Mouse (Mus musculus): ENCODE measurements at regions not wholly inside any gene's neighbourhood (a gene's known extent, or its start where the extent isn't known, plus 50 kb on each side); places are given as distances from the start of the nearest gene placed in this dataset.

DNA sequence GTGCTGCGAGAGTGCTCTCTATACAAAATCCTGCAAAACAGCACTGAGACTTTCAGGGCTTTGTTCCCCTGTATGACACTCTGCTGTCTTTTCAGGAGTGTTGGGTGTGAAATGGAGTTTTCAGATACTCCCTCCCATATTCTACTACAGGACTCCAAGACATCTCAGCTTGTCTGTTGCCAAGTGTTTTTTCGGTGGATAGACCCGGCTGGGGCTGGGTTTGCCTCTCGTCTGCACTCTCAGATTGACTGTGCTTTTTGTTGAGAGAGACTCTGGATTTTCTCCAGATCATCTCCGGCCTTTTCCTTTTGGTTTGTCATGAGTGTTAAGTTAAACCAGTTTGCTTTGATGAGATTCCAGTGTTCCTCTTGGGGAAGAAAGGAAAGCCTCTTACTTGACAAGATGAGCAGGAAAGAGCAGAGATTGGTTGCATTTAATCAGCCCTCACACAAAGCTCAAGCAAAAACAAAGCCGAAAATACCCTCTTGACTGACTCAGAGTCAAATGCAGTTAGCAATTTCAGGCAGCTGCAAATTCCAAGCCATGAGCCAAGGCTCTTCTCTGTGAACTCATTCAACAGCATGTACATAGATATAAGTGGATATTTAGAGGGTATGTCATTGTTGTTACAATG is 219.3 kb upstream of the Veph1 start:
- no peak for DNase-seq

DNA sequence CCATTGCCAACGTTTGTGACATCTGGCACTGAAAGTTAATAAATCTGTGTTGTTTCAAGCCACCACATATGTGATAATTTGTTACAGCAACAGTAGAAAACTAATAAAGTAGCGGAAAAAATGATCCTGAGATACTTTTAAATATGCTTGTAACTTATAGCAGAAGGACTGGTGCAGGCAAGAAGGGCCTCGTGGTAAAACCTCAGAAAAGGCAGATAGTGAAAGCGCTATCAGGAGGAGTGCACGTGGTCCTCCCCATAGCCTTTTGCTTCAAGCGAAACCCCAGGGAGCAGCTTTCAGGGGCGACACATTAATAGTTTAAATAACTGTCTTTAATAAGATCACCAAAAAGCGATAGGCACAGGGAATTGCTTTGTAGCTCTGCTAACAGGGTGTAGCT is 217.9 kb upstream of the Veph1 start:
- DNase-seq: no peak

DNA sequence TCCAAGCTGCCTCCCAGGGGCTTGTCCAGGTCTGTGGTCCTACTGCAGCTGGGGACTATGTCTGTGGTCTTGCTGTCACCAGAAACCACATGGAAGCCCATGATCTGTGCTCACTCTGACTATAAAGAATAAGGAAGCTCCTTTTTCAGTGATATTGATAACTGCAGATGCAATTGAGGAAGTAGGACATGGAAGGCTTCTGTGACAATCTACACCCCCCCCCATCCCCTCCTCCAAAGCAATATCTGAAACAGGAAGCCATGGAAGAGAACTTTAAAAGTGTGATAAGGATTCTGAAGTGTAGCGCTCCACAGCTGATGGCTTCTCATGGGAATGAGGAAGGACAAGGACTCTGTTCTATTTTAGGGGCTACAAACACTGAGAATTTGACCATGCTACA is 215.8 kb upstream of the Veph1 start:
- DNase-seq: no peak

DNA sequence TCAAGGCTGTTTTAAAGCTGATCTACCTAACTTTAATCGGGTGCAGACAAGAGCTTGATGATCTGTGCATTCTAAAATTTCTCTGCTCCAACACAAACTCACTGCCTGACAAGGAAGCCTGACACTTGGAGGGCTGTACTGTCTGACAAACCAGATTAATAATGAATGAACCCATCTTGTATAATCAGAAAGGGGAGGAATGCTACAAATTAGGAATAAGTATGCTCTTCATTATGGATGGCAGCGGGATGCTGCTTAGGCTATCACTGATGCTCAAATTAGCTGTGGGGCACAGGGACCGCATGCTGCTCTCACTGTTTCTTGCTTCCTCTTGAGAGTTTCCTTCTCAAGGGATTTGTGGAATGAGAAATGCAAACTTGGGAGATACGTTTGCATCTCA is 213.8 kb upstream of the Veph1 start:
- no peak for DNase-seq

DNA sequence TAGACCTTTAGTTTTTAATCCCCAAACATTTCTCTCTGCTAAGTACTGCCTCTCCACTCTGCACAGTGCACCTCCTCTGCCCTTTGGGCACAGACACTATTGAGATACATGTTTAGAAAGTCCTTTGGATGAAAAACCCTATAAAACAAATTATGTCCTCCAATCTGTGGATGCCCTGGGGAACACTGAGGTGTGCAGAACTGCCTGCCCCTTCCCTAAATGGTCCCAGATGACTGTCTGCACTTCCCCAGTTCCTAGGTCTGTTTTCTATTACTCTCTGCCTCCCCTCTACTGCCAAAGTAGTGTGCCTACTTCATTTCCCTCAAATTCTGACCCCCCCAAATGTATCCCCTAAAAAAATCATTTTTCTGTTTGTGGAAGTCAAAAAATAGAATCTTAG is 209.5 kb upstream of the Veph1 start:
- DNase-seq: no peak

DNA sequence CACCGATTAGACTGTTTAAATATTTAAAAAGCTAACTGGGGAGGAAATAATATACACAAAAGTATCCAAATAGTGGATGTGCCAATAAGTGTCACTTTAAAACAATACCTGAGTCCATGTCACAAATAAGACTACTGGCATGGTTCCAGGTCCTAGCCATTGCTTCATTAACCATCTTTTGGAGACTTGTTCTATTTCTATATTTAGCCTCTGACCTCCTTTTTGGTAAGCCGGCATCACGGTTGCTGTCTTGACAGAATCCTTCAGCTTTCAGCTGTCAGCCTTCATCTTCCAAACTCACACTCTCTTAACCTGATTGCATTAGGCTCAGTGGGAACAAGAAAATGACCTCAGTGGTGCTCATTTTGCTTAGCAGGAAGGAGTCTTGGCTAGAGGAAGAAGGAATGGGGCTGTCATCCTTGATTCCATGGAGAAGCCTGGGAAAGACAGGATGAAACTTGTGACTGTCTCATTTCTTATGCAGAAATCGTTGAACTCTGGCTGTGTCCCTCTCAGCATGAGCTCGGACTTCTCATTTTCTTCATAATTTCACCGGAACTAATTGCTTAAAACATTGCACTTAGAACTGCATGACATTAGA is 208.9 kb upstream of the Veph1 start:
- no peak for DNase-seq

DNA sequence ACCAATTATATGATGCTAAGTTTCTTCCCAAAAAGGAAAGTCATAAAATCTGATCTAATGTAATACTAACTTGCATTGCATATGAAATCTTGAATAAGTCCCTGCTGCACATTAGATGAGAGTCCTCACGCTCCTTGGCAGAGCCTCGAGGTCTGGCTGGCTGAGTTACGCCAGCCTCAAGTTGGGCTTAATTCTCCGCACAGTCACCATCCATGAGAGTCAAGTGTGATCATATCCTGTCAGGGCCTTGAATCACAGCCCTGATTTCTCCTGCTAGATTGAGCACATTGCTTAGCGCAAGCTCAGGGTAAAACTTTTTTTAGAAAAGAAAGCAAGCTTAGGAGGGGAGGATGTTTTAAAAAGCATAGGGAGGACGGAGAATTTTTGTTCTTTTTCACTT is 208.1 kb upstream of the Veph1 start:
- no peak for DNase-seq

DNA sequence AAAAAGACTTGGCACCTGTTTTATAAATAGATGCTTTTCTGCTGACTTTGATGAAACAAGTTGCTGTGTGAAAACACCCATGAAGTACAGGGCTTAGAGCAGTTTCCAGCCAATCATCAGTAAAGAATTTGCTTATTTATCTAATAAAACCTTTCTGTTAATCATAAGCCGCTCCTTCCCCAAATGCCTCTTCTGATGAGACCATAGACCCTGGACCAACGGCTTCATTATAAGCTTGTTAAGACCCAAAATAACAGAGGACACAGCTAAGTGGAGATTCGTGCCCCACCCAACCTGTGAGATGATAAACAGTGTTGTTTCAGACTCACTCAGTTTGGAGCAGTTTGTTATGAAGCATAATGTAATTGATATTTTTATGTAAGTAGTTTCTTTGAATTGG is 207.0 kb upstream of the Veph1 start:
- no peak for DNase-seq

DNA sequence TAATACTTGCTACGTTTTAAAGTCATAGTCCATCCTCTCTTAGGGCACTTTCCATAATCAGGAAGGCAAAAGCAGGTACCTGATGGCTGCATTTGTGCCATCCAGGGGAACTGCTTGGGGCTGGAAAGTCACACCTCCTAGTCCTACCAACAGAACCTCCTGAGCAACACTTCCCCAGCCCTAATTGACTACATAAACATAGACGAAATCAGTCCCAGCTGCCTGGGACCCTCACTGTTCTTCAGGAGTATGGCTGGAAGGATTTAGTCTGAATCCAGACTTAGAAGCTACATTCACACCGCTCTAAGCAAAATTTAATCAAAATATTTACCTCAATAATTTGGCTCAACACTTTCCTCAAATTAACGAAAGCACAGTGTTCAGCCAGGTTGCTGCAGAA is 205.2 kb upstream of the Veph1 start:
- no peak for DNase-seq

DNA sequence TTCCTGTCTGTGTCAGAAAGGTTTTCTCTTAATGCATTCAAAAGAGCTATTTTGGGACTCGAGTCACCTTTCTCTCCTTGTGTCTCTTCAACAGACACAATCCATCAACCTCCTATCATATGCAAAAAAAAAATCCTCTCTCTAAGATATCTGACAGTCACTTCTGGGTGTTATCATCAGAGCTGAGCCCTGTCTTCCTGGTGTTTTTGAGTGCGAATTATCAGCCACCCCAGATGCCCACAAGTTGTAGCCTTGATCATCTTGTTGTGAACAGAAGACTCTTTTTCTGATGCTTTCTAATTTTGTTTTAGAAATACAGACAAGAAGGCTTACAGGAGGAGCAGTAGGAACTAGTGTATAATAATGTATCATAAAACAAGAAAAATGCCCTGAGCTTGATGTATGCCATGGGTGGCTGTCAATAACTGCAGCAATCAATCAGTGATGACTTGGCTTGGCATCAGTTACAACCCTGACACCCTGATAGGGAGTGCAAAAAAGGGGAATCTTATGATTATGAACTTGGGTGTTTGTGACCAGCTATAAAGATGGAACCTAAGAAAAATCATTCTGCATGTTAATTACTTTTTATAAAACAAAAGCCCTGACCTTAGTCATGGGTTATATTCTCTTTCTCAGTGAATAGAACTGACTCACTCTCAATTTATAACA is 197.9 kb upstream of the Veph1 start:
- no peak for DNase-seq

DNA sequence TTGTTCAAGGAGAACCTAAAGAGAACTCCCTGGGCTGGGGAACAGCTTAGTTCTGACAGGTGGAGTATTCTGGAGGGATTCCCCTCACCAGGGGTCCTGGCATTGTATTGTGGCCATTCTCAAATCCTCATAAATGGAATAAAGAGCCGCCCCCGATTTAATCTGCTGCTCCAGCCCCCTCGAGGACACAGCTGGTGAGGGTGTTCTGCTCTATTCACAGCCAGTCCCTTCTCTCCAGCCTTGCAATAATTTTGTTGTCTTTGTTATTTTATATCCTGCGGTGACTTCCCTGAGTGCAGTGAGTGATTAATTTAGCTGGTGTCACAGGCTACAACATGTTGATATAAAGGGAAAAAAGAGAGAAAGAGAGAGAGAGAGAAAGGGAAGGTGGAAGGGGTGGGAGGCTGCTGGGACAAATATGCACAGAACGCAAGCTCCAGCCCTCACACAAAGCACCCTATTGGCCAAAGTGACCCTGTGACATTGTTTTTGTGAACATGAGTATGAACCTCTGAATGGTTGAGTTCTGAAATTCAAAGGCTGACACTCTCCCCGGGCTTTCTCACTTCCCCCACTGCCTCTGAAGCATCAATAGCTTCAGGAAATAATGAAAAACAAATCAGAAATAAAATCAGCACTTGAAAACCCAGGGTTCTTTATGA is 194.2 kb upstream of the Veph1 start:
- DNase-seq: no peak

DNA sequence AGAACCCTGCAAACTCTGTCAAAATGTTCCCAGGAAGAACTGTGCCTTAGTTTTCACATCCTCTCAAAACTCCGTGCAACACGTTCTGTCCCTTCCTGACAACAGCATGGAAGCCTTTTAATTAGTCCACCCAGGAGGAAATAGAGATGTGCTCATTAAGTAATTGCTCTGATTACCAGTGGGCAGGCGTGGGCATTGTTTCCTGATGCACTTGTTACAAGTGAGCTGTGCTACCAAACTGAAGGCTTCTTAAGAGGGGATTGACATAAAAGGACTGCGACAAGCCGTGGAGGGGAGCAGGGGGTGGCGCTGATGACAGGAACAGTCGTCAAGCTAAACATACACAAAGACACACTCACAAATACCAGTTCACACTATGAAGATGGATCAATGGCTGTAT is 192.1 kb upstream of the Veph1 start:
- no peak for DNase-seq

DNA sequence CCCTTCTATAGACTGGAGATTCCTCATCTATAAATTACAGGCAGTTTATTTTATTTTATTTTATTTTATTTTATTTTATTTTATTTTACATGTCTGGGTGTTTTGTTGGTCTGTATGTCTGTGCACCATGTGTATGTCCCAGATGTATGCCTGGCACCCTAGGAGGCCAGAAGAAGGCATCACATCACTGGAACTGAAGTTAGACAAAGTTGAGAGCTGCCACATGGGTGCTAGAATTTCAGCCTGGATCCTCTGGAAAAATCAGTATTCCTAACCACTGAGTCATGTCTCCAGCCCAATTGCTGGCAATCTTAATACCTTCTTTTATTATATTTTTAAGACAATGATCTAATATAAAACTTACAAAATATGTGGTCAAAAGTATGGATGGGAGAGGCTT is 190.0 kb upstream of the Veph1 start:
- no peak for DNase-seq

DNA sequence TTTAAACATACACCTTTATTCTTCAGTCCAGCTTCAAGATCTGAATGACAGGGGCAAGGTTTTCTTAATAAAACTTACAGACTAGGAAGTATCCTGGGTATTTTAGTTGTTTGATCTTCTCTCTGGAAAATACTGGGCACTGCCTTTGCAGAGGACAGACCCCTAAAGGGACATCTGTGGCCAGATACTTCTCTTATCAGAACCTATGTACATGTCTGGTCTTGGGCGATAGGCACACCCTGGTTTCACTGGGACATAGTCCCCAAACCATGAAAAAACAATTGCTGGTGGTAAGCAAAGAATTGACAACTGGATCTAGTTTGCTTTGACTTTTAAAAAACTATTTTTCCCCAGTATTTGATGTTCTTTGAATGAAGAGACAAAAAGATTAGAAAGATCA is 189.5 kb upstream of the Veph1 start:
- no peak for DNase-seq

DNA sequence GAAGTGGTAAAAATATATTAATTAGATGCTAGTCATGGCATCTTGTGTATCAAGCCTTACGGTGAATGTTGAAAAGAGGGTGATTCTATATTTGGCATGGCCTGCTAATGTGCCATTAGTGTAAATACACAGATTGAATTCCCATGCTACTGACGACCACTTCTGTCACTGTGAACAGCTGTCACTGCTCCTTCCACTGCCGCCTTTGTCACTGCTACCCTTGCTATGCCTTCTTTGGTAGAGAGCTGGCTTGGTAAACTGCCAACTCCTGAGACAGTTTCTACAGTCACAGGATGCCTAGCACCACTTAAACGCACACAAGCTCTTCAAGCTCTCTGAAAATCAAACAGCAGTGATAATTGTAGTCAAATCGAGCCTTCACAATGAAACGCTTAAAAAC is 184.1 kb upstream of the Veph1 start:
- DNase-seq: peak; percentile 8

DNA sequence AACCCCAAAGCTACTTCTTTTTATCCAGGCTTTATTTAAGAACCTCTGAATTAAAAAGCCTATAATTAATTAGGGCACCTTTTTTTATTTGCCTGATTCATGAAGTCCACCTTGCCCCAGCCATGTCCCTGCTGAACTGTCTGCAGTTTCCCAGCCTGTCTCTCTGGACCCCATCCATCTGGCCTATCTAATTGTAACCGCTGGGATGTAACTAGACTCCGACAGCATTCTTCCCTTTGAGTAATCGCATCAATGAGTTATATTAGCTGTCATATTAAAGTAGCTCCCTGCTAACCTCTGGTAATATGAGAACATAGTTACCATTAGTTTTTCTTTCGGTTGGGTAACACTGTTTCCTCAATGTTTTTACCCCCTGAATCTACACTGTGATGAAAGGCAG is 182.6 kb upstream of the Veph1 start:
- no peak for DNase-seq

DNA sequence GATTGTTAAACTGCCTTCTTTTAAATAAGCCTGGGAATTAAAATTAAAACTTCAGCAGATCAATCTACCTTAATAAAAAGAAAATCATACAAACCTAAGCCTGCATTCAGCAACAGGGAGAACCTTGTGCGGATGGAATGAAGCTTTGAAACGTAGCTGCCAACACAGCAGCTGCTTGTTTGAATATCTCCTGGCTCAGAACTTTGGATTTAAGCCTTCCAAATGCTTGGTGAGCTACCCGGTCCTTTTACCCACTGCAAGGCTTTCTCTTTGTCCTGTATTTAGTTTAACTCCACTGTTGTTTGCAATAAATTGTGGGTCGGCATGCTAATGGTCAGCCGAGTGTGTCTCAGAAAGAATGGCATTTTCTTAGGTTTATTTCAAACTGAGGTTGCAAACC is 169.7 kb upstream of the Veph1 start:
- peak; percentile 17 for DNase-seq

DNA sequence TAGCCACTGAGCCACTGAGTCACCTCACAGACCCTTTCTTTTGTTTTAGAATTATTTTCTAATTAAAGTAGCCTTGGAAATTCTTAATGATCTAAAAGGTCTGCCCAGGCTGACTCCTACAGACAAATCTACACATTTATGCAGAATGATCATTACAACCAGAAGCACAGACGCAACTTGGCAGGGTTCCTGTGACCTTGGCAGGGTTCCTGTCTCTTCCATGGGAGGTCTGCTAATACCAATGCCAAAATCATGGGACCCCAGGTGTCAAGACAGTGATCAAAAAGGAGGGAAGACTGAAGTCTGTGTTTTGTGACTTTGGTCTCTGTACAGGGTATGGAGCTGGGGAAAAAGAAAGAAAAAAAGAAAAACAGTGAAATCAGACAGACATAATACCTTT is 168.7 kb upstream of the Veph1 start:
- no peak for DNase-seq

DNA sequence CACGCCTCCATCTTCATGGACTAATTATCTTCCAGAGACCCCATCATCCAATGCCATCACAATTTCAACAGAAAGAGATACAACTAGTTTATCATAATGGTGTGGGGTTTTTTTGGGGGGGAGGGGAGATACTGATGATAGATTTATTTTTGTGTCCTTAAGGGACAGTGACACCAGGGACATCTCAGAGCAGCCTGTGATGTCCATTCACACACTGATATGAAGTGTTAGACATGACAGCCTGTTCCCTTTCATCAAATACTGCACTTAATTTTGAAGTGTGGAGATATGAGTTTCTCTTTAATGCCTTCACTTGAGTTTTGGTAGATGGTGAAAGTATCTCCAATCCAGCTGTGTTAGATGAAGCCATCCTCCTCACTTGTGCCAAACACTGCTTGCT is 165.7 kb upstream of the Veph1 start:
- no peak for DNase-seq

DNA sequence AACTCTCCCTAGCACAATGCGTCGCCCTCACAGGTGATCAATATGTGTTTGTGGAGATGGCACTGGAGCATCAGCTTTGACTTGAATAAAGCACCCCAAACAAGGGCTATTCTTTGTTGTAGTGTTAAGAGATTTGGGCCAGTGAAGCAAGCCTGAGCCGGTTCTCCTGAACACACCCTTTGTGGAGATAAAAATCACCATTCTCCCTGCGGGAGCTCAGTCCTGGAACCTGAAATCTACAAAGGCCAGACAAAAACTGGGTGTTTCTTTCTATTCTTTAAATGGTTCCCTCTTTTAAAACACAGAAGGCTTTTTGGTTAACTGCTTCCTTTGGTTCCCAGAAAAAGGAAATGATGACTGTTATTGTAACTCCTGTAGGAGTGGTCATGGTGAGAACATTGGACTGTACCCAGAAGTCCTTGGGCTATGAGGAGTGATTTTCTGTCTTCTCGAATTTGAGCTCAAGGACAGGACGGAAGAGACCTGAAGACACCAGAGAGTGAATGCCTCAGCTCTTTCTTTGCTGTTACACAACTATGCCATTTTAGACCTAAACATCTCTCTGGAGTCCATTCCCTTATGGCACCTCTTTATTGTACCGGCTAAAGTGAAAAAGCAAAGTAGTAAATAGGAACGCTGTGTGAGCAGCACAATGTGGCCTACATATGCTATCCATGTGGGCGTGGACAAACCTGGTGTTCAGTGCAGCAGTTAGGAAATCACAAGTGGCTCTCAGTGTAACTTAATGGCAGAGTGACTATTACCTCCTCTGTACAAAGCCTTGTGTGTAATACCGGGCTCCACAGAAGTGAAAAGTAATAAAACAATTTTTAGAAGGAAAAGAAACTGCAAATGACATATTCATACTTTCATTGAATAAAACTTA is 149.9 kb upstream of the Veph1 start:
- no peak for DNase-seq

DNA sequence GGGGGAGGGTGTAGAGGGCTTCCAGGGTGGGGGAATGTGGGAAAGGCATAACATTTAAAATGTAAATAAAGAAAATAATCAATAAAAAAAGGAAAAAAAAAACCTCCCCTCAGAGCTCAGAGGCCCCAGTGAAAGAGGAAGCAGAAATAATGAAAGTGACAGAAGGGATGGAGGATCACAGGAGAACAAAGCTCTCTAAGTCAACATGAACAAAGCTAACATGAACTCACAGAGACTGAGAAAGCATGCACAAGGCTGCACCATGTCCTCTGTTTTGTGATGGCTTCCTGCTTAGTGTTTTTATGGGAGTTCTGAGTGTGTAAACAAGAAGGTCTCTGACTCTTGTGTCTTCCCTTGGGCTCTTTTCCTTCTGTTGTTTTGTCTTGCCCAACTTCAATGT is 136.6 kb upstream of the Veph1 start:
- DNase-seq: no peak

DNA sequence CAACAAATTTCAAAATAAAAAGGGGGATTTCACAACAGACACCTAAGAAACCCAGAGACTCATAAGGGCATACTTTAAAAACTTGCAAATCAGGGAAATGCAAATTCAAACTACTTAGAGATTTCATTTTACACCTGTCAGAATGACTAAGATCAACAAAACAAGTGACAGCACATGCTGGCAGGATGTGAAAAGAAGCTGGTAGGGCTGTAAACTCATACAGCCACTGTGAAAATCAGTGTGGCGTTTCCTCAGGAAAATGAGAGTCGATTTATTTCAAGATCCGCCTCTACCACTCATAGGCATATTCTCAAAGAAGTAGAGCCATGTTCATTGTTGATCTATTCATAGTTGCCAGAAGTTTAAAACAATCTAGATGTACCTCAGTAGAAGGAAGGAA is 133.6 kb upstream of the Veph1 start:
- no peak for DNase-seq

DNA sequence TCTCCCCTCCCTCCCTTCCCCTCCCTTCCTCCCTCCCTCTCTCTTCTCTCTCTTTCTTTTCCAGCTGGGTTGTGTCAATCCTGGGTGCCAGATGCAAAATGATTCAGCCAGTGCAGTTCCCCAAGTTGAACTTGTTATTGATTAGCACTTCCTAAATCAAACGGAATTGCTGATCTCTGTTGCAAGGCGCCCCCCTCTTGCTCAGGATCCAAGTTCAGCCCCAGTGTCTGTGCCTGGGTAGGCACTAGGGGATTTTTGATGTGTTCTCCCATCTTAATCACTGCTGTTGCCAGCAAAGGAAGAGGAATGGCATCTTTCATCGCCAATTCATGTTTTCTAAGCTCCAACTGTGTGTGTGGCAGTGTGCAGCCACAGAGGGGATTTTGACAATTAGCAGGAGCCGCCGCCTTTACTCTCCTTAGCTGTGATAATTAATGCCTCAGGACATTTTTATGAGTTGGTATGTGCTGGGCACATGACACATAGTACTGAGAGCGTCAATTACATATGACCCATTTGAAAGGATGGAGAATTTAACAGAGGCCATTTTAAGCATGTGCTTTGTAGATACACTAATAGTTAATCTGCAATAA is 125.9 kb upstream of the Veph1 start:
- no peak for DNase-seq
